Mouse (Mus musculus): ENCODE measurements around the gene Sct. TPM values are rescaled to one million over a fixed set of nuclear protein-coding genes. Genes with fewer than 3 reads are reported as not detected.

The Sct gene
- polyA plus RNA-seq, 1 experiment from 2014 or later: 2.6 TPM

- Histone ChIP-seq H3K4me2 (ENCODE audit: low read depth, low read length) (no peak overlapping the region), H3K9ac (ENCODE audit: low read length) (no peak overlapping the region), H3K27ac (ENCODE audit: low read length) (no peak overlapping the region), H3K4me3 (ENCODE audit: low read length) (no peak overlapping the region), H3K27me3 (ENCODE audit: control insufficient read depth, insufficient read depth, low read depth, low read length) (peaks cover 39% of the 10 kb centered on the region), H3K9me3 (ENCODE audit: control insufficient read depth, low read length) (no peaks in the 10 kb centered on the region), H3K4me1 (replicated peaks; ENCODE audit: control insufficient read depth, insufficient read depth, low read length) (peaks cover 11% of the 10 kb centered on the region), H3K36me3 (ENCODE audit: control insufficient read depth, insufficient read depth, low read length) (0 out of 2 replicates have a peak, but pooled peaks cover 5% of the 10 kb centered on the region)
- 43% methylated on average over 15 of the region's 15 CpGs for WGBS
- no peak for ATAC-seq (ENCODE audit: low read depth)
Measured at GRCm38 (mm10) chr7:141292583-141293388, 13.9 kb upstream of the Sct start.

DNA sequence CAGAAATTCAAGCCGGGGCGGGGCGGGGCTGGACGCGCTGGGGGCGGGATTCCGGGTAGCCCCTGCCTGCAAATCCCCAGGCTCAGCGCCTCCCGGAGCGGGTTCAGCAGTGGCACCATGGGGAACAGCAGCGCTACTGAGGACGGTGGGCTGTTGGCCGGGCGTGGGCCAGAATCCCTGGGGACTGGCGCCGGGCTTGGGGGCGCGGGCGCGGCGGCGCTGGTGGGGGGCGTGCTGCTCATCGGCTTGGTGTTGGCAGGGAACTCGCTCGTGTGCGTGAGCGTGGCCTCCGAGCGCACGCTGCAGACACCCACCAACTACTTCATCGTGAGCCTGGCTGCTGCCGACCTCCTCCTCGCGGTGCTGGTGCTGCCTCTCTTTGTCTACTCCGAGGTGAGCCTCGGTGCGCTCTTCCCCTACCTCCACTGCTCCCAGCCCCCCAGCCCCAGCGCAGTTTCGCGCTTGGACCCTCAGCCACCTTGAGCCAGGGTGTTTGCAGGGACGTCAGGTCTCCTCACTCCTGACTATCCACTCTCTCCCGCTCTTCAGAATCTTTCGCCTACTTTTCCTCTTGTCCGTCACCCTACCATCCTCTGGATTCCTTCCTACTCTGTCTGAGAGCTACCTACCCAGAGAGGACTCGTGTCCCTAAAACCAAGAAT is 13.1 kb upstream of the Sct start, which contains the start of gene Drd4:
Gene Drd4, plus strand, starts transcription at position 86 of the 662 bp plus-strand sequence.
- H3K4me2 ChIP-seq (ENCODE audit: low read depth, low read length): peak within 1 kb of the TSS; percentile 82
- no peak within 1 kb of the TSS for H3K27ac ChIP-seq (ENCODE audit: low read length)
- H3K9me3 ChIP-seq (ENCODE audit: control insufficient read depth, low read length): no peaks in the 10 kb centered on the region
- peaks cover 39% of the 10 kb centered on the region for H3K27me3 ChIP-seq (ENCODE audit: control insufficient read depth, insufficient read depth, low read depth, low read length)
- peak within 1 kb of the TSS; percentile 52 for H3K4me3 ChIP-seq (ENCODE audit: low read length)
- ATAC-seq (ENCODE audit: low read depth): peak; percentile 82
- WGBS: 3% methylated on average over 41 of the region's 46 CpGs
- H3K36me3 ChIP-seq (ENCODE audit: control insufficient read depth, insufficient read depth, low read length): 0 out of 2 replicates have a peak, but pooled peaks cover 2% of the 10 kb centered on the region
- peak within 1 kb of the TSS; percentile 66 for H3K9ac ChIP-seq (ENCODE audit: low read length)
- H3K4me1 ChIP-seq (replicated peaks; ENCODE audit: control insufficient read depth, insufficient read depth, low read length): peaks cover 11% of the 10 kb centered on the region

DNA sequence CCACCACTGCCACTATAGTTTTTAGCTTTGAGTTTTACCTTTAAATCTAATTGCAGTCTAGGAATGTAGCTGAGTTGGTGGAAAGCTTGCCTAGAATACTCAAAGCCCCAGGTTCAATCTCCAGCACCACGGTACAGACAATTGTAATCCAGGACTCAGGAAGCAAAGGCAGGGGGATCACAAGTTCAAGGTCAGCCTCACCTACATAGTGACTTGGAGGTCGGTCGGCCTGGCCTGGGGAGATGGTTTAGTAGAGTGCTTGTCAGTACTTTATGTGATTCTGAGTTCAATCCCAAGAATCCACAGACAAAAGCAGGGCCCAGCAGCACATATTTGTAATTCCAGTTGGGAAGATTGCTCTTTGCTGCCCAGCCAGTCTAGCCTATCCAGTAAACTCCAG is 9.1 kb upstream of the Sct start:
- WGBS: 74% methylated on average over 3 of the region's 3 CpGs
- no peak for ATAC-seq (ENCODE audit: low read depth)
- Histone ChIP-seq H3K4me3 (ENCODE audit: low read length) (no peak overlapping the region), H3K9ac (ENCODE audit: low read length) (no peak overlapping the region), H3K4me2 (ENCODE audit: low read depth, low read length) (no peak overlapping the region), H3K27me3 (ENCODE audit: control insufficient read depth, insufficient read depth, low read depth, low read length) (peaks cover 23% of the 10 kb centered on the region), H3K36me3 (ENCODE audit: control insufficient read depth, insufficient read depth, low read length) (no peaks in the 10 kb centered on the region), H3K9me3 (ENCODE audit: control insufficient read depth, low read length) (no peaks in the 10 kb centered on the region), H3K4me1 (replicated peaks; ENCODE audit: control insufficient read depth, insufficient read depth, low read length) (no peaks in the 10 kb centered on the region; the same call in 1 of the 2 replicates), H3K27ac (ENCODE audit: low read length) (no peak overlapping the region)

DNA sequence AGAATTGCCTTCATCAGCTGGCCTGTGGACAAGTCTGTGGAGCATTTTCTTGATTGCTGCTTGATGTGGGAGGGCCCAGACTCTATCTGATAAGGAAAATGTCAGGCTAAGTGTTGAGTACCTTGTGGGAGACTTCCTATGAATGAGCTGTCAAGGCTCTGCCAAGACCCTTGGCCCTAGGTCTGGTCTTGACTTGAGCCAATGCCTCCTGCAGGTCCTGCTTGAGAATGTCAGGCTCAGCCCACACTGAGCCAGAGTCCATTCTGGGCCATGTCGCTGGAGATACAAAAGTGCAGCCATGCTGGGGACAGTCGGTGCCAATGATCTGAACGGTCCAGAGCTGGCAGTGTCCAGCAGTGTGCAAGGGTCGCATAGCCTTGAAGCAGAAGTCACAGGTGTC is 3.8 kb upstream of the Sct start:
- peaks cover 2% of the 10 kb centered on the region; the same call in 1 of the 2 replicates for H3K27me3 ChIP-seq (ENCODE audit: control insufficient read depth, insufficient read depth, low read depth, low read length)
- no peak overlapping the region for H3K9ac ChIP-seq (ENCODE audit: low read length)
- no peak for ATAC-seq (ENCODE audit: low read depth)
- H3K4me1 ChIP-seq (replicated peaks; ENCODE audit: control insufficient read depth, insufficient read depth, low read length): peaks cover 12% of the 10 kb centered on the region; the same call in 1 of the 2 replicates
- no peaks in the 10 kb centered on the region for H3K36me3 ChIP-seq (ENCODE audit: control insufficient read depth, insufficient read depth, low read length)
- H3K27ac ChIP-seq (ENCODE audit: low read length): no peak overlapping the region
- no peak overlapping the region for H3K4me2 ChIP-seq (ENCODE audit: low read depth, low read length)
- no peak overlapping the region for H3K4me3 ChIP-seq (ENCODE audit: low read length)
- WGBS: 85% methylated on average over 4 of the region's 4 CpGs
- no peaks in the 10 kb centered on the region for H3K9me3 ChIP-seq (ENCODE audit: control insufficient read depth, low read length)

- Histone ChIP-seq H3K27me3 (ENCODE audit: control insufficient read depth, insufficient read depth, low read depth, low read length) (peaks cover 2% of the 10 kb centered on the region; the same call in 1 of the 2 replicates), H3K9ac (ENCODE audit: low read length) (no peak overlapping the region), H3K4me3 (ENCODE audit: low read length) (no peak overlapping the region), H3K36me3 (ENCODE audit: control insufficient read depth, insufficient read depth, low read length) (no peaks in the 10 kb centered on the region), H3K4me1 (replicated peaks; ENCODE audit: control insufficient read depth, insufficient read depth, low read length) (peaks cover 12% of the 10 kb centered on the region; the same call in 1 of the 2 replicates), H3K27ac (ENCODE audit: low read length) (no peak overlapping the region), H3K4me2 (ENCODE audit: low read depth, low read length) (no peak overlapping the region), H3K9me3 (ENCODE audit: control insufficient read depth, low read length) (no peaks in the 10 kb centered on the region)
- ATAC-seq (ENCODE audit: low read depth): no peak
- WGBS: 65% methylated on average over 6 of the region's 6 CpGs
Measured at GRCm38 (mm10) chr7:141281442-141281841, 2.5 kb upstream of the Sct start.

- Histone ChIP-seq H3K36me3 (ENCODE audit: control insufficient read depth, insufficient read depth, low read length) (no peaks in the 10 kb centered on the region), H3K4me3 (ENCODE audit: low read length) (no peak overlapping the region), H3K4me1 (replicated peaks; ENCODE audit: control insufficient read depth, insufficient read depth, low read length) (peaks cover 12% of the 10 kb centered on the region; the same call in 1 of the 2 replicates), H3K27me3 (ENCODE audit: control insufficient read depth, insufficient read depth, low read depth, low read length) (peaks cover 2% of the 10 kb centered on the region; the same call in 1 of the 2 replicates), H3K9me3 (ENCODE audit: control insufficient read depth, low read length) (no peaks in the 10 kb centered on the region), H3K4me2 (ENCODE audit: low read depth, low read length) (peak overlapping the region; percentile 96; the same call in 1 of the 2 replicates), H3K9ac (ENCODE audit: low read length) (no peak overlapping the region), H3K27ac (ENCODE audit: low read length) (no peak overlapping the region)
- ATAC-seq (ENCODE audit: low read depth): peak; percentile 18; the same call in 1 of the 2 replicates
- WGBS: 77% methylated on average over 11 of the region's 11 CpGs
Measured at GRCm38 (mm10) chr7:141277701-141278678, 943 bp downstream of the Sct start.

DNA sequence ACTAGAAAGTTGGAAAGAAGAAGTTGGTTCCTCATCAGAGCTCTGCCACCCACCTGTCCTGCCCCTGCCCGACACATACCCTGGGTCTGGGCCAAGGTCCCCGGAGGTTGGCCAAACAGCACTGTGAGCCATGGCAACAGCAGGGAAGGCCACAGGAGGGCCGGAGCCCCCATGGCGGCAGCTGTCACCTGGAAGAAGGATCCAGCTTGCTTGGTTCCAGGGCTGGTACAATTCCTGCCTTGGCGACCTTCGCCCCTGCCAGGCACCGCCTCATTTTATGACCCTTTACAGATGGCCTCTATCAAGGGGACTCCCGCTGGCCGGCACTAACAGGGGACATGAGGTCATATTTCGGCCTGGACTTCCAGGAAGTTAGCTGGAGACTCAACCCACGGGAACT is 2.4 kb downstream of the Sct start, which contains the start of gene Cdhr5:
Gene Cdhr5, minus strand, starts transcription at position 241 of the 400 bp plus-strand sequence.
- no peak within 1 kb of the TSS for H3K4me2 ChIP-seq (ENCODE audit: low read depth, low read length)
- H3K27ac ChIP-seq (ENCODE audit: low read length): no peak within 1 kb of the TSS
- H3K27me3 ChIP-seq (ENCODE audit: control insufficient read depth, insufficient read depth, low read depth, low read length): peaks cover 2% of the 10 kb centered on the region; the same call in 1 of the 2 replicates
- ATAC-seq (ENCODE audit: low read depth): no peak
- peaks cover 12% of the 10 kb centered on the region; the same call in 1 of the 2 replicates for H3K4me1 ChIP-seq (replicated peaks; ENCODE audit: control insufficient read depth, insufficient read depth, low read length)
- no peak within 1 kb of the TSS for H3K9ac ChIP-seq (ENCODE audit: low read length)
- H3K4me3 ChIP-seq (ENCODE audit: low read length): no peak within 1 kb of the TSS
- 64% methylated on average over 11 of the region's 11 CpGs for WGBS
- no peaks in the 10 kb centered on the region for H3K9me3 ChIP-seq (ENCODE audit: control insufficient read depth, low read length)
- no peaks in the 10 kb centered on the region for H3K36me3 ChIP-seq (ENCODE audit: control insufficient read depth, insufficient read depth, low read length)

DNA sequence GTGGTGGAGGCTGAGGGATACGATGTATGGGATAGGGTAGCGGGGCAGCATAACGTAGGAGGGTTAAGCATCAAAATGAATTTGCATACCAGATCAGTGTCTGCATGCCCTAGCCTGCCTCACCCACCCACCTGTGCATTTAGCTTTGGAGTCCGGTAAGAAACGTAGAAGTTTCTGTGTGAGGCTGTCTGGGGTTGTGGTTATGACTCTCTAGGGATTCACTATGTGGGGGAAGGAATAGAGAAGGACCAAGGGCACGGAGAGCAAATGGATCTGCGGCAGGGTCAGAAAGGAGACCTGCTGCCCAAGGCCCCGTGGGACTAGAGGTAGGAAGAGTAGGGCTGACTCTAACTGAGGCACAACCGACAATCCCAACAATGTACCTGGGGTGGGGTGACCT is 3.6 kb downstream of the Sct start:
- Histone ChIP-seq H3K4me1 (replicated peaks; ENCODE audit: control insufficient read depth, insufficient read depth, low read length) (peaks cover 12% of the 10 kb centered on the region; the same call in 1 of the 2 replicates), H3K9ac (ENCODE audit: low read length) (no peak overlapping the region), H3K36me3 (ENCODE audit: control insufficient read depth, insufficient read depth, low read length) (no peaks in the 10 kb centered on the region), H3K4me3 (ENCODE audit: low read length) (no peak overlapping the region), H3K27ac (ENCODE audit: low read length) (no peak overlapping the region), H3K9me3 (ENCODE audit: control insufficient read depth, low read length) (no peaks in the 10 kb centered on the region), H3K27me3 (ENCODE audit: control insufficient read depth, insufficient read depth, low read depth, low read length) (peaks cover 2% of the 10 kb centered on the region; the same call in 1 of the 2 replicates), H3K4me2 (ENCODE audit: low read depth, low read length) (no peak overlapping the region)
- WGBS: 80% methylated on average over 9 of the region's 9 CpGs
- ATAC-seq (ENCODE audit: low read depth): no peak
